Mouse (Mus musculus): ENCODE results near the gene Gys1.
"Not testable (repeated sequence)": the region's sequence is repeated elsewhere in the genome, so short reads cannot be mapped to it uniquely, and the experiment has no call there.

Gene Gys1

GRCm38 (mm10) chr7:45457204-45458060 is 22.8 kb downstream of the Gys1 start:
- peak in 1 of 2 experiments; percentile 45 for DNase-seq (ENCODE audit: low spot score in 2 of 2)

- DNase-seq (ENCODE audit: low spot score in 2 of 2) = peak; percentile 73 to 76
Observed at GRCm38 (mm10) chr7:45458748-45459563, 24.3 kb downstream of the Gys1 start.

- peak; percentile 93 to 96 for DNase-seq (ENCODE audit: low spot score in 2 of 2)
Observed at GRCm38 (mm10) chr7:45459564-45460140, 25.0 kb downstream of the Gys1 start, which contains the start of gene Ftl1. Ftl1 (minus strand) TSS chr7:45459884.

GRCm38 (mm10) chr7:45460377-45460776 is 25.7 kb downstream of the Gys1 start:
- DNase-seq (ENCODE audit: low spot score in 2 of 2) = no peak

- DNase-seq (ENCODE audit: low spot score in 2 of 2) = peak; percentile 38 to 46
Observed at GRCm38 (mm10) chr7:45460860-45461314, 26.2 kb downstream of the Gys1 start.

- DNase-seq (ENCODE audit: low spot score in 2 of 2) = no peak
Observed at GRCm38 (mm10) chr7:45461326-45461725, 26.7 kb downstream of the Gys1 start.

GRCm38 (mm10) chr7:45461781-45462180 is 27.1 kb downstream of the Gys1 start:
- DNase-seq (ENCODE audit: low spot score in 2 of 2) = no peak

- DNase-seq (ENCODE audit: low spot score in 2 of 2) = no peak
Observed at GRCm38 (mm10) chr7:45462325-45462724, 27.7 kb downstream of the Gys1 start.

GRCm38 (mm10) chr7:45462868-45463267 is 28.2 kb downstream of the Gys1 start:
- DNase-seq (ENCODE audit: low spot score in 2 of 2) = not testable (repeated sequence)

GRCm38 (mm10) chr7:45463987-45464778 is 29.5 kb downstream of the Gys1 start:
- no peak for DNase-seq (ENCODE audit: low spot score in 2 of 2)

GRCm38 (mm10) chr7:45465112-45465511 is 30.5 kb downstream of the Gys1 start:
- DNase-seq (ENCODE audit: low spot score in 2 of 2) = no peak

GRCm38 (mm10) chr7:45465549-45465948 is 30.9 kb downstream of the Gys1 start:
- no peak for DNase-seq (ENCODE audit: low spot score in 2 of 2)

GRCm38 (mm10) chr7:45466283-45467089 is 31.8 kb downstream of the Gys1 start, which contains the start of gene Bax:
Bax (minus strand) TSS chr7:45466898.
- DNase-seq (ENCODE audit: low spot score in 2 of 2) = peak; percentile 91 to 94

GRCm38 (mm10) chr7:45467090-45467670 is 32.5 kb downstream of the Gys1 start:
- DNase-seq (ENCODE audit: low spot score in 2 of 2) = no peak

- DNase-seq (ENCODE audit: low spot score in 2 of 2) = peak; percentile 57 to 73
Observed at GRCm38 (mm10) chr7:45470869-45471268, 36.2 kb downstream of the Gys1 start.

- DNase-seq (ENCODE audit: low spot score in 2 of 2) = no peak
Observed at GRCm38 (mm10) chr7:45475291-45475969, 40.8 kb downstream of the Gys1 start.

- no peak for DNase-seq (ENCODE audit: low spot score in 2 of 2)
Observed at GRCm38 (mm10) chr7:45476453-45476852, 41.8 kb downstream of the Gys1 start.

GRCm38 (mm10) chr7:45477003-45477402 is 42.4 kb downstream of the Gys1 start:
- peak; percentile 41 to 56 for DNase-seq (ENCODE audit: low spot score in 2 of 2)

- no peak for DNase-seq (ENCODE audit: low spot score in 2 of 2)
Observed at GRCm38 (mm10) chr7:45478774-45479173, 44.1 kb downstream of the Gys1 start.

All from natural killer cell, adult 2 months (primary cell).